Mouse (Mus musculus) layer of hippocampus, adult 2 months (tissue): ENCODE measurements around the gene Gm13287. TPM values are rescaled to one million over a fixed set of nuclear protein-coding genes. Genes with fewer than 3 reads are reported as not detected.
"Not testable (repeated sequence)": the region's sequence is repeated elsewhere in the genome, so short reads cannot be mapped to it uniquely, and the experiment has no call there.

Source experiments
- DNase-seq, 2 experiments: peaks; one replicate each; pipeline ENCODE4 v3.0.0; 2022; ENCODE audit warnings: low spot score in 2 of 2
- H3K27ac ChIP-seq: fragments of 200-600 bp; 2 replicates; pipeline ENCODE4 v1.8.1; 2022
- H3K4me3 ChIP-seq: fragments of 200-600 bp; 2 replicates; pipeline ENCODE4 v1.8.1; 2022; ENCODE audit warnings: mild to moderate bottlenecking
- CTCF ChIP-seq: fragments of 200-600 bp; conservative IDR thresholded peaks from 2 replicates; pipeline ENCODE4 v1.8.1; 2022; ENCODE audit warnings: antibody characterized with exemption, mild to moderate bottlenecking, moderate library complexity
- long read RNA-seq, 2 experiments: library from polyadenylated mRNA; stranded (forward); transcript quantifications; one replicate each; pipeline ENCODE4 v2.0.0; 2021; ENCODE audit warnings: borderline mapping rate in 2 of 2
- total RNA-seq, 2 experiments: library from RNA; stranded (reverse); gene quantifications; 2 replicates each; pipeline ENCODE4 v1.2.3; 2021

Gene Gm13287
- not detected for total RNA-seq
- long read RNA-seq, experiment 1, result 0 reads
- long read RNA-seq, experiment 2, result 0 reads

- DNase-seq, H3K4me3 ChIP-seq, H3K27ac ChIP-seq: not testable (repeated sequence)
These were observed at the start of gene Gm13287 for GRCm38 (mm10) chr4:88802954-88803353. Gm13287 (plus strand) TSS chr4:88803254.

GRCm38 (mm10) chr4:88754818-88755340, 48.2 kb upstream of the Gm13287 start, which contains the start of gene Gm13271:
Gm13271 (plus strand) TSS chr4:88754868.
- peak; percentile 60 to 67 for DNase-seq
- peak; percentile 53 for TF ChIP-seq CTCF
- not testable (repeated sequence) for H3K27ac ChIP-seq, H3K4me3 ChIP-seq

- H3K4me3 ChIP-seq, result peak overlapping the region; percentile 55
- DNase-seq, result not testable (repeated sequence)
- peak overlapping the region; percentile 61; the same call in 1 of the 2 replicates for H3K27ac ChIP-seq
These were observed 46.2 kb upstream of the Gm13287 start for GRCm38 (mm10) chr4:88756581-88757513.

- not testable (repeated sequence) for H3K27ac ChIP-seq
- peak overlapping the region; percentile 55 for H3K4me3 ChIP-seq
- peak; percentile 72 for TF ChIP-seq CTCF
- peak; percentile 84 to 90 for DNase-seq
These were observed 45.4 kb upstream of the Gm13287 start for GRCm38 (mm10) chr4:88757628-88758031.

- DNase-seq, result peak in 1 of 2 experiments; percentile 27
- not testable (repeated sequence) for H3K27ac ChIP-seq, H3K4me3 ChIP-seq
These were observed 44.3 kb upstream of the Gm13287 start for GRCm38 (mm10) chr4:88758751-88759150.

GRCm38 (mm10) chr4:88759610-88760268, 43.3 kb upstream of the Gm13287 start, which contains the start of gene Gm13283:
Gm13283 (plus strand) TSS chr4:88760119.
- DNase-seq, result peak in 1 of 2 experiments; percentile 13
- peak within 1 kb of the TSS; percentile 30; the same call in 1 of the 2 replicates for H3K4me3 ChIP-seq
- H3K27ac ChIP-seq, result not testable (repeated sequence)

- peak overlapping the region; percentile 30; the same call in 1 of the 2 replicates for H3K4me3 ChIP-seq
- peak; percentile 35 to 49 for DNase-seq
- TF ChIP-seq CTCF, result peak; percentile 70
- not testable (repeated sequence) for H3K27ac ChIP-seq
These were observed 42.6 kb upstream of the Gm13287 start for GRCm38 (mm10) chr4:88760431-88760830.

GRCm38 (mm10) chr4:88761776-88762175, 41.3 kb upstream of the Gm13287 start:
- DNase-seq, result peak; percentile 60 to 73
- not testable (repeated sequence) for H3K4me3 ChIP-seq, H3K27ac ChIP-seq
- peak; percentile 43 for TF ChIP-seq CTCF

- DNase-seq, H3K4me3 ChIP-seq, H3K27ac ChIP-seq: not testable (repeated sequence)
These were observed 40.7 kb upstream of the Gm13287 start for GRCm38 (mm10) chr4:88762341-88762740.

- not testable (repeated sequence) for H3K27ac ChIP-seq
- H3K4me3 ChIP-seq, result peak overlapping the region; percentile 29; the same call in 1 of the 2 replicates
- DNase-seq, result peak; percentile 16 to 25
- TF ChIP-seq CTCF, result peak; percentile 71
These were observed 39.6 kb upstream of the Gm13287 start for GRCm38 (mm10) chr4:88763384-88764018.

- H3K4me3 ChIP-seq, H3K27ac ChIP-seq, DNase-seq: not testable (repeated sequence)
These were observed 29.5 kb upstream of the Gm13287 start, which contains the start of gene Gm13290 for GRCm38 (mm10) chr4:88773534-88773933. Gm13290 (plus strand) TSS chr4:88773834.

GRCm38 (mm10) chr4:88776622-88777021, 26.4 kb upstream of the Gm13287 start, which contains the start of gene Gm13289:
Gm13289 (plus strand) TSS chr4:88776922.
- H3K27ac ChIP-seq, DNase-seq, H3K4me3 ChIP-seq: not testable (repeated sequence)

- not testable (repeated sequence) for H3K4me3 ChIP-seq, H3K27ac ChIP-seq, DNase-seq
These were observed 23.5 kb upstream of the Gm13287 start, which contains the start of gene Gm13272 for GRCm38 (mm10) chr4:88779550-88779949. Gm13272 (plus strand) TSS chr4:88779850.

- not testable (repeated sequence) for H3K27ac ChIP-seq, DNase-seq, H3K4me3 ChIP-seq
These were observed 22.7 kb upstream of the Gm13287 start for GRCm38 (mm10) chr4:88780320-88780719.

- not testable (repeated sequence) for H3K4me3 ChIP-seq, H3K27ac ChIP-seq, DNase-seq
These were observed 21.2 kb upstream of the Gm13287 start, which contains the start of gene Ifnz for GRCm38 (mm10) chr4:88781831-88782230. Ifnz (plus strand) TSS chr4:88782131.
